Mouse (Mus musculus): Measurements from ENCODE around the gene Kcnj1.

DNA sequence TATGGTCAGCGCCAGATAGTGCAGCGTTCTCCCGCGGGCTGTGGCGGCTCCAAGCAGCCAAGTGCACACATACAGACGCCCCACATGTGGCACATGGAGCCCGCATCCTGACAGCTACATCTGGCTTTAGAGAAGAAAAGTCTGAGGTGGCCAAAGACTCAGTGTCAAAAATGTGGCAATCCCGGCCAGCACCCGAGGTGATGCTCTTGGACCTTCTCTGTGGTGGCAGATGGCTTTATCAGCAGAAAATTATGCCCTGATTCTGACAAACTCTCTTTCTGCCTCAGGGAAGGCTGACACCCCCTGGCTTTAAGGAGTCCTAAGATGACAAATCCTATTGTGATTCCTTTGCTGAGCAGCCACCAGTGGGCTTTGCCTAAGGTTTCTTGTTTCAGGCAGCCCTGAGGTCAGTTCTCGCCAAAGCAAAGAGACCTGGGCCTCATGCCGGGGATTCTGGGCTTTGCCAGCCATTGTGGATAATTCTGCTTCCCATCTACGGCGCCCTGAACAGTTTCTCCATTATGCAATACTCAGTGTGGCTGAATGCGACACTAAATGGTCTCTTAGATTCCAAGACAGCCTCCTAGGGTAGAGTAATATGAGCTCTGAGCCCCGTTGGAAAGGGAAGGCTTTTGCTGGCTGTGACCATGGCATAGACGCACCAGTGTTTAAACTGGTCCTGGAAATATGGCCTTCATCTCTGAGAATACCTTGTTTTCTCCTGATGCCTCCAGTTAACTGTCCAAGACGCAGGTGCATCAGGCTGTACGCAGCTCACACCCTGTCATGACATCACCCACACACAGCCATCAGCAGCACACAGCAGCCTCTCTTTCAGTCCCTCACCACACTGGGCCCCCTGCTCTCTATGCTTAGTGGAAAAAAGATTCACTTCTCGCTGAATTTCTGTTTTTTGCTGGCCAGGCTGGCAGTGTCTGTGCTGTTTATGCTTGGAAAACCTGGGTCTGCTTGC, 62.2 kb downstream of the Kcnj1 start:
- TF ChIP-seq POLR2A (IDR thresholded peaks at IDR 0.05; ENCODE audit: control insufficient read depth, extremely low read depth, insufficient read depth, low read length, poor library complexity) (no peak), CTCF (IDR thresholded peaks at IDR 0.05; ENCODE audit: borderline replicate concordance, control insufficient read depth, extremely low read depth, insufficient read depth, low read length, poor library complexity) (no peak)

Data from thymus, adult 2 months (tissue).